18 mouse cellular contexts compared by ENCODE assay signal in genomic region chr16:72976849-72977576, GRCm38 (mm10).
DNase-seq lines count a peak whose midpoint lies in the region; ATAC-seq and TF ChIP-seq lines count a peak whose summit lies in the region.
"Had no signal": no experiment of that assay in that cellular context is flagged by ENCODE, and none has a peak within 500 bp of the region (broad histone marks: within the 10 kb centered on the region; RNA-seq: fewer than 3 reads in every experiment).

No protein-coding gene starts in this region.

- WGBS in hindbrain, embryonic 11.5 days = 56% methylated on average over 19 of the region's 19 CpGs
- 45% methylated on average over 19 of the region's 19 CpGs for WGBS in midbrain, embryonic 13.5 days
- WGBS in heart, embryonic 12.5 days = 64% methylated on average over 19 of the region's 19 CpGs
- WGBS in lung, adult 2 months = 82% methylated on average over 19 of the region's 19 CpGs

- no peaks in the 10 kb centered on the region for H3K4me1 ChIP-seq in hindbrain, embryonic 11.5 days (replicated peaks; ENCODE audit: control insufficient read depth, insufficient read depth, low read length)
- H3K4me1 ChIP-seq in midbrain, embryonic 13.5 days (replicated peaks) = peaks cover 18% of the 10 kb centered on the region
- no peaks in the 10 kb centered on the region; the same call in 1 of the 2 replicates for H3K4me1 ChIP-seq in heart, embryonic 12.5 days (replicated peaks)
- no peaks in the 10 kb centered on the region for H3K4me1 ChIP-seq in lung, adult 2 months (ENCODE audit: control insufficient read depth, insufficient read depth, low read length)
- H3K4me1 ChIP-seq: stomach, embryonic 15.5 days had no signal

- H3K9ac ChIP-seq in hindbrain, embryonic 11.5 days (ENCODE audit: low read depth, low read length) = no peak overlapping the region
- H3K9ac ChIP-seq in midbrain, embryonic 13.5 days (replicated peaks) = no peak overlapping the region
- H3K9ac ChIP-seq in heart, embryonic 12.5 days = no peak overlapping the region
- H3K9ac ChIP-seq: forebrain, postnatal 0 days; lung, embryonic 14.5 days; stomach, embryonic 15.5 days had no signal

- H3K9me3 ChIP-seq in hindbrain, embryonic 11.5 days (ENCODE audit: control insufficient read depth, low read length) = no peaks in the 10 kb centered on the region
- no peaks in the 10 kb centered on the region for H3K9me3 ChIP-seq in midbrain, embryonic 13.5 days
- H3K9me3 ChIP-seq in heart, embryonic 12.5 days (replicated peaks) = no peaks in the 10 kb centered on the region
- H3K9me3 ChIP-seq: stomach, embryonic 15.5 days had no signal

- no peaks in the 10 kb centered on the region for H3K36me3 ChIP-seq in hindbrain, embryonic 11.5 days (ENCODE audit: control insufficient read depth, insufficient read depth, low read length)
- peaks cover 15% of the 10 kb centered on the region for H3K36me3 ChIP-seq in midbrain, embryonic 13.5 days
- peaks cover 4% of the 10 kb centered on the region for H3K36me3 ChIP-seq in heart, embryonic 12.5 days

- H3K4me3 ChIP-seq in hindbrain, embryonic 11.5 days (ENCODE audit: low read depth, low read length) = no peak overlapping the region
- 0 out of 2 replicates have a peak overlapping the region, but pooled peaks have one; percentile 4 for H3K4me3 ChIP-seq in midbrain, embryonic 13.5 days (replicated peaks)
- H3K4me3 ChIP-seq in heart, embryonic 12.5 days = no peak overlapping the region
- H3K4me3 ChIP-seq in lung, adult 2 months (replicated peaks; ENCODE audit: extremely low read depth, low read depth, low read length) = no peak overlapping the region
- H3K4me3 ChIP-seq: gastrocnemius, adult 2 months; stomach, embryonic 15.5 days had no signal

- peak; percentile 14 for DNase-seq in retina, postnatal 1 day
- no peak for DNase-seq in retina, embryonic 14.5 days (ENCODE audit: low spot score)
- peak; percentile 36 for DNase-seq in hindbrain, embryonic 11.5 days (ENCODE audit: low spot score)
- peak; percentile 26 for DNase-seq in yolk sac, embryonic 10.5 days (ENCODE audit: low spot score)
- DNase-seq in lung, adult 2 months = no peak
- DNase-seq: adrenal gland, postnatal 10 days; cerebellum, adult 8-10 months; forebrain, postnatal 0 days; gastrocnemius, adult 2 months; heart, adult 11 months; kidney, postnatal 25 days; liver; lung, embryonic 14.5 days had no signal

- TF ChIP-seq CTCF in lung, adult 2 months (IDR thresholded peaks at IDR 0.05; ENCODE audit: insufficient read depth, low read length) = no peak

- TF ChIP-seq POLR2A in lung, adult 2 months (IDR thresholded peaks at IDR 0.05; ENCODE audit: borderline replicate concordance, extremely low read depth, low read depth, low read length) = no peak

- H3K27me3 ChIP-seq in hindbrain, embryonic 11.5 days (ENCODE audit: control insufficient read depth, insufficient read depth, low read length) = no peaks in the 10 kb centered on the region
- no peaks in the 10 kb centered on the region for H3K27me3 ChIP-seq in midbrain, embryonic 13.5 days
- H3K27me3 ChIP-seq in heart, embryonic 12.5 days (replicated peaks) = no peaks in the 10 kb centered on the region
- H3K27me3 ChIP-seq: stomach, embryonic 15.5 days had no signal

- peak overlapping the region; percentile 65; the same call in 1 of the 2 replicates for H3K27ac ChIP-seq in hindbrain, embryonic 11.5 days (ENCODE audit: low read depth, low read length)
- peak overlapping the region; percentile 37 for H3K27ac ChIP-seq in midbrain, embryonic 13.5 days
- H3K27ac ChIP-seq in heart, embryonic 12.5 days (ENCODE audit: poor library complexity, severe bottlenecking) = no peak overlapping the region
- H3K27ac ChIP-seq: gastrocnemius, adult 2 months; stomach, embryonic 15.5 days had no signal

- peak; percentile 70 for ATAC-seq in hindbrain, embryonic 11.5 days (ENCODE audit: low FRiP score)
- ATAC-seq in midbrain, embryonic 13.5 days = peak; percentile 50
- ATAC-seq in heart, embryonic 12.5 days (ENCODE audit: insufficient number of reproducible peaks, low FRiP score) = no peak
- ATAC-seq in activated CD4-positive, CD25-positive, alpha-beta regulatory T cell, adult 4 months = no peak
- ATAC-seq: CD4-positive, CD25-positive, alpha-beta regulatory T cell, adult 4 months; forebrain, postnatal 0 days had no signal

- no peak overlapping the region for H3K4me2 ChIP-seq in hindbrain, embryonic 11.5 days (replicated peaks; ENCODE audit: low read depth, low read length)
- H3K4me2 ChIP-seq in midbrain, embryonic 13.5 days (replicated peaks) = peak overlapping the region; percentile 30
- no peak overlapping the region for H3K4me2 ChIP-seq in heart, embryonic 12.5 days
- H3K4me2 ChIP-seq: lung, embryonic 14.5 days; stomach, embryonic 15.5 days had no signal

Comparison
In these comparisons a context has a peak if more than half of its experiments do, and no peak if none do; other contexts are left out.
1. DNase-seq: peak in retina, postnatal 1 day (single experiment), hindbrain, embryonic 11.5 days (single experiment) and yolk sac, embryonic 10.5 days (single experiment); none in retina, embryonic 14.5 days (single experiment) and lung, adult 2 months (single experiment).
2. ATAC-seq: peak in hindbrain, embryonic 11.5 days (single experiment) and midbrain, embryonic 13.5 days (single experiment); none in heart, embryonic 12.5 days (single experiment) and activated CD4-positive, CD25-positive, alpha-beta regulatory T cell, adult 4 months (single experiment).